Mouse (Mus musculus) embryo, embryonic 10.5 days (tissue): ENCODE measurements at regions not wholly inside any gene's neighbourhood (a gene's known extent, or its start where the extent isn't known, plus 50 kb on each side); places are given as distances from the start of the nearest gene placed in this dataset.
"Not testable (repeated sequence)": the region's sequence is repeated elsewhere in the genome, so short reads cannot be mapped to it uniquely, and the experiment has no call there.

ENCODE experiments used
- DNase-seq: peaks from one replicate; pipeline ENCODE4 v3.0.0-alpha.2; 2015; ENCODE audit warnings: low spot score

- DNase-seq: no peak
Measured at GRCm38 (mm10) chr10:68961376-68961775, 189.9 kb upstream of the Rhobtb1 start.

- no peak for DNase-seq
Measured at GRCm38 (mm10) chr10:68963090-68963489, 188.1 kb upstream of the Rhobtb1 start.

DNA sequence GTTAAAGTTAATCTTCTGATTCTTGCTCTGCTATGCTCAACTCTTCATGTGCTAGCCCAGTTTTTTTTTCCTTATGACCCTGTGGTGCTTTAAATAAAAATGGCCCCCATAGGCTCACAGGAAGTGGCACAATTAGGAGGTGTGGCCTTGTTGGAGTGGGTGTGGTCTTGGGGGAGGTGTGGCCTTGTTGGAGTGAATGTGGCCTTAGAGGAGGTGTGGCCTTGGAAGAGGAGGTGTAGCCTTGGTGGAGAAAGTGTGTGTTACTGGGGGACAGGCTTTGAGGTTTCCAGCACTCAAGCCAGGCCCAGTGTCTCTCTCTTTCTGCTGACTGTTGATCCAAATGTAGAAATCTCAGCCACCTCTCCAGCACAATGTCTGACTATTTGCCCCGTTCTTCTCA is 186.0 kb upstream of the Rhobtb1 start:
- no peak for DNase-seq

DNA sequence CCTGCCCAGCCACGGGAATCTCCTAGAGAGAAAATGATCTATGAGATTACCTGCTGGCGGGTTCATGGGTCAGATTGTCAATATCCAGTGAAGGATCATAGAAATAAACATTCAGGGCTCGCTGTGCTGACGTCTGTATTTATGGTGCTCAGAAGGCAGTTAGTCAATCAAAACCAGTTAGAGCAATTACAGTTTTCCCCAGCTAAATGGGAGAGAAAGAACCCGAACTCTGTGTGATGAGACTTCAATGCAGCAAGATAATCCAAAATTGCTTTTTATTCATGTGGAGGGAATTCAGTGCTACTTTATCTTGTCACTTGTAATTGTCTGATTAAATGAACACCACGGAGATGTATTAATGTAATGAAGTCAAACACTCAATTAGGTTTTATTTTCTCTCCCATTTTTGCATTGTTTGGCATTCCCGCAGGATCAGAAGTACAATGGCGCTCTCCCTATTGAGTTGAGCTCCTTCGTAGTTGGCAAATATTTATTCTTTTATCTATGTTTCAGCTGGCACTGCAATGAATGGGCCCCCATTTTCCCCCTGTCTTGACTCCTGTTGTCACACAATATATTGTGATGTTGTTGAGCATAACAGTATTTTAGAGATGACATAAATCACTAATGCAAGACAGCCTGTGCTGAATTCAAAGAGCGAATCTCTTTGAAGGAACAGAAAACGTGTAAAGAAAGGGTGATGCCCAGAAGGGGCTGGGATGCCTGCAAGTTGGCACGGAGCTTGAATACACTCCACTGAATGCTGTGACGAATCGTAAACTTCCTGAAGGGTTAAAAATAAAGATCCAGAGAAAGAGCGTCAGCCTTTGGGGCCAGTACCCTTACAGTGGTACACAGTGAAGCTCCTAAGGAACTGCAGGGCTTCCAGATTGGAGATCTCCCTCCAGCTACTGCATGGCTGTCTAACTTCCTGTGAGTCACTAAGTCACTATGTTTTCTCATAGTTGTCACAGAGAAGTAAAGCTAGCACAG is 183.0 kb upstream of the Rhobtb1 start:
- DNase-seq: no peak

- no peak for DNase-seq
Measured at GRCm38 (mm10) chr10:68970521-68970920, 180.7 kb upstream of the Rhobtb1 start.

DNA sequence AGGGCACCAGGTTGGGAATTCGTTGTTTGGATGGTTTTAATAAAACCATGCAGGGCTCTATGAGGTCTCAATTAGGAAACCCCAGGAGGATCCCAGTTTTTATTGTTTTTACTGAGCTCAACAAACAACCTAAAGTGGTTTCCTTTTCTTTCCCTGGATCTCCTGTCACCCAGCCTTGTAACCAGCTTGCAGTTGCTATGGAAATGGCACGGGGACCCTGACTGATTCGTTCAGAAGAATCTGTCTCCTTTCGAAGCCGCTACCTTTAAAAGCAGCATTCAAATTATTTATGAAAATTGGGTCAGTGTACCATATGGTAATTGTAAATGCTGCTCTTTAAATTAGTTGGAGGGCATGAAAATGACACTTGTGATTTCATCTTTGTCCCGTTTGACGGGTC is 176.5 kb upstream of the Rhobtb1 start:
- no peak for DNase-seq

DNA sequence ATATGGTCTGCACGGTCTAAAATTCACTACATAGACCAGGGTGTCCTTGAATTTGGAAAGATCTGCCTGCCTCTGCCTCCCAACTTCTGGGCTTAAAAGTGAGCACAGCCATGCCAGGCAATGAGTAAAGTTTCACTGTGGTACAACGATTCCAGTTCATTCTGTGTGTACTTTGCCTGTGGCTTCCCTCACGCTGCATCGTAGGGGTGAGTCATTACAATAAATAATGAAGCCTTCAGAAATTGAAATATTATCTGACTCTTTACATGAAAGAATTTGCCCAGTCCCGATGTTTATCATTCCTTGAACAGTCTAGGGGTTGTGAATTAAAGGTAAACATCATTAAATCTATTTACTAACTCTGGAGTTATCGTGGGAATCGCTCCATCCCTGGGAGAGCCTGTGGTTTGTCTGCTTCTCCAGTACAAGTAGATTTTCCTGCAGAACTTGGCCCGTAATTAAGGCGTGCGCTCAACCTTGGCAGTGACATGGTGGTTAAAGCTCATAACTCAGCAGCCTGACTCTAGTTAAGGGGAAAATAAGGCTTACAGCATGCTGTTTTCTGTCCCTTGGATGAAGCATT is 174.7 kb upstream of the Rhobtb1 start:
- no peak for DNase-seq

- peak; percentile 40 for DNase-seq
Measured at GRCm38 (mm10) chr10:68978115-68978514, 173.1 kb upstream of the Rhobtb1 start.

GRCm38 (mm10) chr10:68979949-68980348 is 171.3 kb upstream of the Rhobtb1 start:
- DNase-seq: no peak

DNA sequence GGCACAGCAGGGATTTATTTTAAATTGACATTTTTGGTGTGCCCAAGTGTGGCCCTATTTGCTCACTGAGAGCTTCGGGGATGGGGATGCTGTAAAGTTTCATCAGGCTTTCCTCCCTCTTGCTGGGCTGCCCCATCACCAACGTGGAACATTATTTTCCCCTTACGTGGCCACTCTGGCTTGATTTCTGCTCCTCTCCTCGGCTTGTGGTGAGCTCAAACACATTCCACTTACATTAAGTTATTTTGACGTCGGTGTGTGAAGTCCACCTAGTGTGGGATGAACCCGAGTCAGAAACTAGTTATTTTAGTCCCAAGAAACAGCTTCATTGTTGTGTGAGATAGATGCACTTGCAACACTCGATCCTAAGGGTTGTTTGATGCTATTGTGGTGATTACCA is 168.9 kb upstream of the Rhobtb1 start:
- no peak for DNase-seq

DNA sequence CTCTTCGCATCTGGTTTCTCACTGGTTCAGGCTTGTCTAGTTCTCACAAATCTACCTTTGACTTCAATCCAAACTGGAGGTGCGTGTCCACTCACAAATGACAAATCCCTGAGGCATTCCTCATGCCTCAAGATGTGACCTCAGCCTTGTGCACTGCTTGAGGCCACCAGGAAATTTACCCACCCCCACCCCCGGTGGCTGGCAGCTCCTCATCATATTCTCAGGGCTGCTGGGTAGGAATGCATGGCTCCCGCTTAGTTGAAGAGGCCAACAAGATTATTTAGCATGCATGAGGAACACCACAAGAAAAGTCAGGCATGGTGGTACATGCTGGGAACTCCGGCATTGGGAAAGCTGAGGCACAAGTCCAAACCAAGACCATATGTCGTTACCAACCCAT is 160.7 kb upstream of the Rhobtb1 start:
- DNase-seq: no peak

DNA sequence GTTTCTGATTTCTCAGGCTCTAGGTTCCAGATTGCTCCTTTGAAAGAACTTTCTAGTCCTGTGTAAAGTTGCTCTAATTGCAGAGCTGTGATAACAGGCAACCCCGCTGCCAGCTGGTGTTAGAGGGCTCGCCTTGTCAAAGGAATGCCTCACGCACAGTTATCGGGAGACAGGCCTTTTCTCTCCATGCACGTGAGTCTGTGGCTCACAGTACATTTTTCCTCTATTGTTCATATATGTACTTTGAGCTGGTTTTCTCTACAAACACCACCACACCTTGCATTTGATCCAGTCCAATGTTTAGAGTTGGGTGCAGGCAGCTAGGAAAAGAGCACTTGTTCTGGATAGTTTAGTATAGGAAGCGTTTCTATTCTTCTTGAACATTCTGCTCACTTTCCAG is 151.6 kb upstream of the Rhobtb1 start:
- no peak for DNase-seq

GRCm38 (mm10) chr10:69001654-69002435 is 149.4 kb upstream of the Rhobtb1 start:
- no peak for DNase-seq

GRCm38 (mm10) chr10:69005199-69005872 is 145.9 kb upstream of the Rhobtb1 start:
- DNase-seq: peak; percentile 83

DNA sequence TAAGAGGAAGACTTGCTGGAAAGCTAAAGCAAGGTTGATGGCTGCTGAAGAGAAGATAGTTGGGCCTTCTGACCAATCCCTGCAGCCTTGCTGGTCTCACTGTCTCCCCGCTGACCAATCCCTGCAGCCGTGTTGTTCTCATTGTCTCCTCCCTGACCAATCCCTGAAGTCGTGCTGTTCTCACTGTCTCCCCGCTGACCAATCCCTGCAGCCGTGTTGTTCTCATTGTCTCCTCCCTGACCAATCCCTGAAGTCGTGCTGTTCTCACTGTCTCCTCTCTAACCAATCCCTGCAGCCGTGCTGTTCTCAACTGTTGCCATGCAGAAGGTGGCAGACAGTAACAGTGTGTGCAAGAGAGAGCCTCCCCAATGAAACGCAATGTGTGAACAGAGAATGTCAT is 142.6 kb upstream of the Rhobtb1 start:
- DNase-seq: not testable (repeated sequence)

DNA sequence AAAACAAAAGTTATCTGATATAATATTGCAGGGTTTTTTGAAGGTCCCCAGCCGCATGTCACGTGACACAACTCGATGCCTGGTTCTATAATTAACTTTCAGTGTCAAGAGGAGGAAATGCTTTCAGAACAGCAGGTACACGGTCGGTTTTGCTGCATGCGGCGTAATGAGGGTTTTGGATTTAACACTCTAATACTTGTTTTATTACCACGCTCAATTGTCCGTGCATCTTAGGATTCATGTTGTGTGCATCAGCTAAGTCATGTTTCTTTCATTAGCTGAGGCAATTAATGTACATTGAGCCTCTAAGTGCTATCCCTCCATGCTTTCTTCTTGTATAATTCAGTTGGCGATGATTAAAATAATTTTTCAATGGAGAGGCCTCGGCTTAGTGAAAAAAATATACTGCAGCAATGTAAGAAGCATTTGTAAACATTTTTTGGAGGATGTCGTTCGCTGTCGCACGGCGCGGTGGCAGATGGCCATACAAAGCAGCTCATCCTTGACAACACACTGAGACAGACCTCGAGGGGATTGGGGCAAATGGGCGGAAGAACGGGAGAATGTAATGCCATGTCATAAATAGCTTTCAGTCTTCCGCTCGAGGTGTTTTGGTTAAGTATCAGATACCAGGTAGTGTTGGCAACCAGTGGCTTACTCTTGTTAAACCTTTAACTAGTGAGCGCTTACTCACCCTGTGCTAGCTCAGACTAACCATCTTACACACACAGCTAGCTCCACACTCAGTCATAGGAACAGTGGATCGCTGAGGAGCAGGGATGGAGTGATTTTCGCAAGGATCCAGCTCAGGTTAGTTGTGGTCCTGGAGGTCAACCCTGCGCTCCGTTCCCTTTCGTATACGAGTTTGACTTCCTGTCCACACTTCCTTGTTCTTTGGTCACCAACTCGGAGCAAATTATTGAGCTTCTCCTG is 130.2 kb upstream of the Rhobtb1 start:
- no peak for DNase-seq

GRCm38 (mm10) chr10:69033410-69033809 is 117.8 kb upstream of the Rhobtb1 start:
- DNase-seq: no peak

DNA sequence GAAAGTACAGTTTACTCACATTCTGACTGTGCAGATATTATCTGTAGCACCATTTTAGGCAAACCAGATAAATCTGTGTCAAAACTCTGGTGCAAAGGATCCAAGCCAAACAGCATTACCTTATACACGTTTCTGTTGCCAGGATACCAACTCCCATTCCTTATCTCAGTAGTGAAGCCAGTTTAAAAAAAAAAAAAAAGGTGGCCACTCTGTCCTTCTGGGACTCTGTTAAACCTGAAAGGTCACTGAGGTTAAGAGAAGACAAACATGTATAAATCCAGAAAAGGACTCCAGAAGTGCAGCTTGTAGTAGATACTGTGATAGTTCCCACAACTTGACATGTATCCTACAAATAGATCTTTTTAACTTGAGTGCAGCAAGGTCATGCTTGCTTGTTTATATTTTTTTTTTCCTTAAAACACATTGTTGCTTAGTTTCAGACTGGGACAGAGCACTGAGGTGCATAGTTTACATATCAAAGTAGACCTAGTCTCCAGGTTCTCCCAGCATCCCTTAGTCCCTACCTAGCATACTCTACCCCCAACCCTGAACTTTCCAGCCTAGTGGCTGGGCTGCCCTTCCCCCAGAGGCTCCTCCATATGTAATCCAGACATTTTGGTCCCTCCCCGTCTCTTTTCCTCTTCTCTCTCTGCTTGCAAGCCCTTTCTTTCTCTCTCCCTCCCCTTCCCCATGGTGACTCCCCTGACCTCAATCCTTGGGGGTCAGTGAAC is 116.7 kb upstream of the Rhobtb1 start:
- DNase-seq: peak; percentile 22

- not testable (repeated sequence) for DNase-seq
Measured at GRCm38 (mm10) chr10:69035536-69035935, 115.7 kb upstream of the Rhobtb1 start.

GRCm38 (mm10) chr10:69036096-69036495 is 115.1 kb upstream of the Rhobtb1 start:
- no peak for DNase-seq
